ENCODE assay signal across 8 mouse cellular contexts in the genomic region with DNA sequence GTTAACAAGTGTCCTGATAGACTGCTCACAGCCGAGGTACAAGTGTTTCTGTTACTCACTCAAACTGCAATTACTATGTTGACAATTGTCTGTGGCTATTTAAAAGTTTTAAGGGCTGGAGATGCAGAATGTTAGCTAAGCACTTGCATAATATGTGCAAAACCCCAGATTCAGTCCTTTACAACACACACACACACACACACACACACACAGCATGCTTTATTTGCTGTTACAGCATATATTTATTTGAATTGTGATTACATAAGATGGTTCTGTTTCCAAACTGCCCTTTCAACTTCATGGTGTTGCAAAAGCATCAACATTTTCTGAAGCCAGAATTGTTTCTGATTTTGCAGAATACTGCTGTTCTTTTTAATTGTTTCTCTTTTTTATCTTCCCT. TPM values are rescaled to one million over a fixed set of nuclear protein-coding genes. Genes with fewer than 3 reads are reported as not detected.
DNase-seq lines count a peak whose midpoint lies in the region; ATAC-seq and TF ChIP-seq lines count a peak whose summit lies in the region.
"Not testable (repeated sequence)": the region's sequence is repeated elsewhere in the genome, so short reads cannot be mapped to it uniquely, and the experiment has no call there.
"Had no signal": no experiment of that assay in that cellular context is flagged by ENCODE, and none has a peak within 500 bp of the region (broad histone marks: within the 10 kb centered on the region; RNA-seq: fewer than 3 reads in every experiment).

No protein-coding gene starts in this region.

- H3K36me3 ChIP-seq in liver, embryonic 15.5 days (replicated peaks); liver, embryonic 16.5 days (ENCODE audit: control insufficient read depth, insufficient read depth); liver, postnatal 0 days (replicated peaks; ENCODE audit: insufficient read depth, low read length); lung, embryonic 16.5 days (ENCODE audit: control insufficient read depth, insufficient read depth, low read length); lung, postnatal 0 days (ENCODE audit: insufficient read depth, low read length): not testable (repeated sequence)

- TF ChIP-seq EP300 in liver, postnatal 0 days (IDR thresholded peaks at IDR 0.05; ENCODE audit: low read depth); lung, postnatal 0 days (IDR thresholded peaks at IDR 0.05): not testable (repeated sequence)

- H3K4me3 ChIP-seq in liver, embryonic 15.5 days (replicated peaks); liver, embryonic 16.5 days (ENCODE audit: low read depth, low read length); liver, postnatal 0 days (ENCODE audit: low read depth, low read length); lung, embryonic 16.5 days (ENCODE audit: low read length); lung, postnatal 0 days (ENCODE audit: low read depth, low read length): not testable (repeated sequence)

- no CpG with 5 or more reads among the region's 1 CpGs for WGBS in liver, embryonic 15.5 days (ENCODE audit: insufficient replicate concordance)
- WGBS in liver, embryonic 16.5 days (ENCODE audit: insufficient replicate concordance) = no CpG with 5 or more reads among the region's 1 CpGs
- no CpG with 5 or more reads among the region's 1 CpGs for WGBS in liver, postnatal 0 days (ENCODE audit: insufficient replicate concordance)
- no CpG with 5 or more reads among the region's 1 CpGs for WGBS in lung, embryonic 16.5 days
- WGBS in lung, postnatal 0 days = no CpG with 5 or more reads among the region's 1 CpGs

- peak; percentile 33; the same call in 1 of the 2 replicates for ATAC-seq in granulocyte monocyte progenitor cell, adult 5-6 weeks (replicated peaks; ENCODE audit: poor library complexity, severe bottlenecking)
- ATAC-seq in liver, embryonic 15.5 days (ENCODE audit: insufficient read depth) = peak; percentile 28; the same call in 1 of the 2 replicates
- peak; percentile 69 for ATAC-seq in liver, embryonic 16.5 days (ENCODE audit: low read depth)
- peak; percentile 76 for ATAC-seq in liver, postnatal 0 days
- ATAC-seq in lung, embryonic 16.5 days (ENCODE audit: low read depth) = peak; percentile 51
- peak; percentile 69 for ATAC-seq in lung, postnatal 0 days
- ATAC-seq in megakaryocyte progenitor cell, adult 5-6 weeks (replicated peaks; ENCODE audit: poor library complexity) = peak; percentile 30; the same call in 1 of the 2 replicates

- not testable (repeated sequence) for DNase-seq in liver, postnatal 0 days; lung, postnatal 0 days (ENCODE audit: low spot score)

- not testable (repeated sequence) for TF ChIP-seq CTCF in liver, postnatal 0 days (IDR thresholded peaks at IDR 0.05; ENCODE audit: low read depth); lung, postnatal 0 days (IDR thresholded peaks at IDR 0.05)

- not testable (repeated sequence) for H3K4me1 ChIP-seq in liver, embryonic 15.5 days (replicated peaks); liver, embryonic 16.5 days (ENCODE audit: control insufficient read depth, low read depth, low read length); liver, postnatal 0 days (ENCODE audit: insufficient read depth); lung, embryonic 16.5 days (replicated peaks; ENCODE audit: control insufficient read depth, insufficient read depth, low read length); lung, postnatal 0 days (ENCODE audit: insufficient read depth, low read depth, low read length)

- not testable (repeated sequence) for H3K4me2 ChIP-seq in liver, embryonic 15.5 days; liver, embryonic 16.5 days (ENCODE audit: low read depth, low read length); liver, postnatal 0 days (ENCODE audit: low read depth, low read length); lung, embryonic 16.5 days (ENCODE audit: low read depth, low read length); lung, postnatal 0 days (replicated peaks; ENCODE audit: low read depth, low read length)

- not testable (repeated sequence) for H3K27ac ChIP-seq in liver, embryonic 15.5 days (replicated peaks); liver, embryonic 16.5 days (ENCODE audit: low read length); liver, postnatal 0 days (ENCODE audit: low read depth); lung, embryonic 16.5 days (ENCODE audit: low read length); lung, postnatal 0 days (ENCODE audit: low read length)

- not testable (repeated sequence) for H3K9ac ChIP-seq in liver, embryonic 15.5 days; liver, embryonic 16.5 days (ENCODE audit: low read depth, low read length); liver, postnatal 0 days (replicated peaks); lung, embryonic 16.5 days (ENCODE audit: low read length); lung, postnatal 0 days (replicated peaks; ENCODE audit: low read depth)

- not testable (repeated sequence) for H3K9me3 ChIP-seq in liver, embryonic 15.5 days (replicated peaks); liver, embryonic 16.5 days (replicated peaks; ENCODE audit: control insufficient read depth, low read length); liver, postnatal 0 days (ENCODE audit: low read length); lung, embryonic 16.5 days (ENCODE audit: control insufficient read depth, low read length); lung, postnatal 0 days (ENCODE audit: low read length)

- H3K27me3 ChIP-seq in liver, embryonic 15.5 days; liver, embryonic 16.5 days (ENCODE audit: control insufficient read depth, insufficient read depth, low read depth, low read length); liver, postnatal 0 days (ENCODE audit: insufficient read depth, low read length); lung, embryonic 16.5 days (ENCODE audit: control insufficient read depth, insufficient read depth, low read depth, low read length); lung, postnatal 0 days (replicated peaks; ENCODE audit: insufficient read depth, low read length): not testable (repeated sequence)

RNA-seq across cellular contexts. Expression of gene Gm3448, which starts 9.0 kb away (rescaled TPM):
- 3.2 and 4.3 TPM in 2 replicates for total RNA-seq in granulocyte monocyte progenitor cell, adult 5-6 weeks (2014; fragmentation: Nextera tagmentation)
- 3.9 and 9.9 TPM in 2 replicates for total RNA-seq in granulocyte monocyte progenitor cell, adult 5-6 weeks (2017)
- 1.8 and 3.4 TPM in 2 replicates for polyA plus RNA-seq in liver, embryonic 15.5 days (2015; fragmentation: Nextera tagmentation; extraction: Ambion mirVana)
- 1.7 and 2.7 TPM in 2 replicates for polyA plus RNA-seq in liver, embryonic 16.5 days (2015; fragmentation: Nextera tagmentation; extraction: Ambion mirVana)
- polyA plus RNA-seq in liver, postnatal 0 days (2015; fragmentation: Nextera tagmentation; extraction: Ambion mirVana) = 3.3 and 5.4 TPM in 2 replicates
- polyA plus RNA-seq in lung, embryonic 16.5 days (2015; fragmentation: Nextera tagmentation; extraction: Ambion mirVana) = 2.7 and 3.1 TPM in 2 replicates
- 4.4 and 5.0 TPM in 2 replicates for polyA plus RNA-seq in lung, postnatal 0 days (2015; fragmentation: Nextera tagmentation; extraction: Ambion mirVana)
- 10.1 and 11.6 TPM in 2 replicates for total RNA-seq in megakaryocyte progenitor cell, adult 5-6 weeks (2015)
- total RNA-seq in megakaryocyte progenitor cell, adult 5-6 weeks (2017) = 15.4 and 16.3 TPM in 2 replicates

RNA-seq across cellular contexts. Expression of gene Tcte3, which starts 9.1 kb away (rescaled TPM):
- total RNA-seq in granulocyte monocyte progenitor cell, adult 5-6 weeks (2014; fragmentation: Nextera tagmentation) = not detected in 2 replicates
- not detected in 2 replicates for total RNA-seq in granulocyte monocyte progenitor cell, adult 5-6 weeks (2017)
- 2.3 and 2.8 TPM in 2 replicates for polyA plus RNA-seq in liver, embryonic 15.5 days (2015; fragmentation: Nextera tagmentation; extraction: Ambion mirVana)
- 1.5 and 4.6 TPM in 2 replicates for polyA plus RNA-seq in liver, embryonic 16.5 days (2015; fragmentation: Nextera tagmentation; extraction: Ambion mirVana)
- 3.7 and 5.2 TPM in 2 replicates for polyA plus RNA-seq in liver, postnatal 0 days (2015; fragmentation: Nextera tagmentation; extraction: Ambion mirVana)
- 0.65 and 0.95 TPM in 2 replicates for polyA plus RNA-seq in lung, embryonic 16.5 days (2015; fragmentation: Nextera tagmentation; extraction: Ambion mirVana)
- polyA plus RNA-seq in lung, postnatal 0 days (2015; fragmentation: Nextera tagmentation; extraction: Ambion mirVana) = 1.1 and 1.2 TPM in 2 replicates
- total RNA-seq in megakaryocyte progenitor cell, adult 5-6 weeks (2015) = 1.0 and 1.9 TPM in 2 replicates
- total RNA-seq in megakaryocyte progenitor cell, adult 5-6 weeks (2017) = 0.33 TPM in 1 of 2 replicates, not detected in the other
- polyA plus RNA-seq: adrenal gland, adult 2 months had no signal

RNA-seq across cellular contexts. Expression of gene Ermard, which starts 9.3 kb away (rescaled TPM):
- total RNA-seq in granulocyte monocyte progenitor cell, adult 5-6 weeks (2014; fragmentation: Nextera tagmentation) = 53.5 and 87.9 TPM in 2 replicates
- 27.9 and 32.3 TPM in 2 replicates for total RNA-seq in granulocyte monocyte progenitor cell, adult 5-6 weeks (2017)
- 22.4 and 23.9 TPM in 2 replicates for polyA plus RNA-seq in liver, embryonic 15.5 days (2015; fragmentation: Nextera tagmentation; extraction: Ambion mirVana)
- 26.8 and 27.5 TPM in 2 replicates for polyA plus RNA-seq in liver, embryonic 16.5 days (2015; fragmentation: Nextera tagmentation; extraction: Ambion mirVana)
- 24.2 and 27.2 TPM in 2 replicates for polyA plus RNA-seq in liver, postnatal 0 days (2015; fragmentation: Nextera tagmentation; extraction: Ambion mirVana)
- polyA plus RNA-seq in lung, embryonic 16.5 days (2015; fragmentation: Nextera tagmentation; extraction: Ambion mirVana) = 85.1 and 91.1 TPM in 2 replicates
- 49.6 and 59.4 TPM in 2 replicates for polyA plus RNA-seq in lung, postnatal 0 days (2015; fragmentation: Nextera tagmentation; extraction: Ambion mirVana)
- 57.6 and 71.7 TPM in 2 replicates for total RNA-seq in megakaryocyte progenitor cell, adult 5-6 weeks (2015)
- total RNA-seq in megakaryocyte progenitor cell, adult 5-6 weeks (2017) = 24.2 and 39.0 TPM in 2 replicates

RNA-seq across cellular contexts. Expression of gene Gm3435, which starts 40.4 kb away (rescaled TPM):
- total RNA-seq in granulocyte monocyte progenitor cell, adult 5-6 weeks (2014; fragmentation: Nextera tagmentation) = 1.9 and 3.1 TPM in 2 replicates
- 2.4 and 4.0 TPM in 2 replicates for total RNA-seq in granulocyte monocyte progenitor cell, adult 5-6 weeks (2017)
- polyA plus RNA-seq in liver, embryonic 15.5 days (2015; fragmentation: Nextera tagmentation; extraction: Ambion mirVana) = 2.5 and 3.4 TPM in 2 replicates
- 3.4 and 3.6 TPM in 2 replicates for polyA plus RNA-seq in liver, embryonic 16.5 days (2015; fragmentation: Nextera tagmentation; extraction: Ambion mirVana)
- polyA plus RNA-seq in liver, postnatal 0 days (2015; fragmentation: Nextera tagmentation; extraction: Ambion mirVana) = 2.7 and 3.7 TPM in 2 replicates
- 8.4 and 9.7 TPM in 2 replicates for polyA plus RNA-seq in lung, embryonic 16.5 days (2015; fragmentation: Nextera tagmentation; extraction: Ambion mirVana)
- polyA plus RNA-seq in lung, postnatal 0 days (2015; fragmentation: Nextera tagmentation; extraction: Ambion mirVana) = 4.5 and 5.6 TPM in 2 replicates
- total RNA-seq in megakaryocyte progenitor cell, adult 5-6 weeks (2015) = 3.9 and 4.3 TPM in 2 replicates
- 2.0 and 2.9 TPM in 2 replicates for total RNA-seq in megakaryocyte progenitor cell, adult 5-6 weeks (2017)
- polyA plus RNA-seq: adrenal gland, adult 2 months had no signal
